Mouse (Mus musculus) C2C12 (cell line): ENCODE data around the gene Syna.

Source experiments
- CTCF ChIP-seq: IDR thresholded peaks from one replicate; pipeline ENCODE4 v1.5.1; 2011; ENCODE audit not compliant: control insufficient read depth, insufficient read depth, insufficient read length
- MAX ChIP-seq: IDR thresholded peaks from one replicate; pipeline ENCODE4 v1.6.1; 2011; ENCODE audit warnings: mild to moderate bottlenecking, control low read depth
- USF1 ChIP-seq: IDR thresholded peaks from one replicate; pipeline ENCODE4 v1.6.1; 2011; ENCODE audit warnings: low read depth, mild to moderate bottlenecking, control low read depth, moderate library complexity

DNA sequence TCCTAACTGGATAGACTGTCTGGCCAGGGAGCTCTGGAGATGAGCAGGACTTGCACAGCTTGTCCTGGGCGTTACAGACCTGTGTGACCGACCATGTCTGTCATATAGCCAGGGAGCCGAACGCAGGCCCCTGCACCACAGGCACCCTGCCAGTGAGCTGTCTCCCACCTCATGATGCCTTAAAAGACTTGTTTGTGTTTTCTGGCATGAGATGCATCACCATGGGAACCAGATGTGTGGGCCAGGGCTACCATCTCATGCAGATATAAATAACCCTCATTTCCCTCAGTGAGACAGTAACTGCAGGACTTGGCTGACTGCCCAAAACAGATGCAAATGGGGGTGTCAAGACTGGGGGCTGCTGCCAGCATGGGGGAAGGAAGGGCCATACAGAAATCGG, 47.9 kb downstream of the Syna start:
- TF ChIP-seq CTCF (no peak), USF1 (no peak), MAX (no peak)
